Mouse (Mus musculus): ENCODE measurements around the gene Ltbr.
A peak's percentile ranks its signal among the peaks of the same experiment; 100 is the strongest.
"Not testable (repeated sequence)": the region's sequence is repeated elsewhere in the genome, so short reads cannot be mapped to it uniquely, and the experiment has no call there.

The Ltbr gene

DNA sequence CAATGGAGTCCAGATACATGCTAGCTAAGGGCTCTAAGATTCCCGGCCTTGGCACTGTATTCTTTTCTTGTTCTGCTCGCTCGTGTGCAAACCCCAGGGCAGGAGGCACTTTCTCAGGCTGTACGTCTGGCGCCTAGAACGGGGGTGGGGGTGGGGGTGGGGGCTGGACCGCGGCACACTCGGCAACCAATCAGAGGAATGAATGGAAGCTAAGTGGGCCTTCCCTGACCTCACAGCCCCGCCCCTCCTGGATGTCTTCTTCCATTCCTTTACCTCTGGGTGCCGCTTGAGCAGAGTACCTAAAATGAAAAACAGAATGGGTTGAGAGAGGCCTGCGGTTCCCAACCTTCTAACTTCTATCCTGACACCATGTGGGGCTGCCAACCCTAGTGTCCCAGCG is 4.8 kb downstream of the Ltbr start:
- no peak for DNase-seq

DNA sequence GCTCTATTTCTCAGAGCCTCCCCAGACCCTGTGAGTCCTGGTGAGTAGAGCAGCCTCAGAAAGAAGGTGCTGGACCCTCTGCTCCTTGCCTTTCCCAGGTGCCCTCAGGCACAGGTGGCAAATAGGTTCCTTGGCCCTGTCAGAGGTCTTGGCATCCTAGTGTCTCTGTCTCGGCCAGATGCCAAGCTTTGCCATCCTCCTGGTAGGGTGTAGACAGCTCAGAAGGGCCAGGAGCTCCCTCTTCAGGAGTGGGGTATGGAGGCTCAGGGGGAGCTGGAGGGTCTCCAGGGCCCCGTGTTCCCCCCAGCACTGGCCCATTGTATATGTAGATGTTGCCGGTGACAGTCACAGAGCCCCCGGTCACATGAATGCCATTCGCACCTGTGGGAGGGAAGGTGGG is 6.6 kb downstream of the Ltbr start:
- DNase-seq = peak; percentile 87

GRCm38 (mm10) chr6:125305465-125305864 is 8.2 kb downstream of the Ltbr start:
- DNase-seq = peak; percentile 80

- not testable (repeated sequence) for DNase-seq
These were observed 9.3 kb downstream of the Ltbr start for GRCm38 (mm10) chr6:125304408-125304807.

DNA sequence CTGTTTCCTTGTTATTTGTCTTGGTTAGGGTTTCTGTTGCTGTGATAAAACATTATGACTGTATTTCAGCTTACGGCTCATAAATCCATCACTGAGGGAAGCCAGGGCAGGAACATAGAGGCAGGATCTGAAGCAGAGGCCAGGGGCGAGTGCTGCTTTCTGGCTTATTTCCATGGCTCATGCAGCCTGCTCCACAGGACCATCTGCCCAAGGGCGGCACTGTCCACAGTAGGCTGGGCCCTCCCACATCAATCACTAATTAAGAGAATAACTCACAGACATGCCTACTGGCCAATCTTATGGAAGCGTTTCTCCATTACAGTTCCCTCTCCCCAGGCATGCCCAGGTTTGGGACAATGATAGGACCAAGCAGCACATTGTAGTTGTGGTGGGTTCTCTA is 10.4 kb downstream of the Ltbr start:
- peak; percentile 70 for DNase-seq

- DNase-seq = no peak
These were observed 11.3 kb downstream of the Ltbr start for GRCm38 (mm10) chr6:125302231-125302982.

DNA sequence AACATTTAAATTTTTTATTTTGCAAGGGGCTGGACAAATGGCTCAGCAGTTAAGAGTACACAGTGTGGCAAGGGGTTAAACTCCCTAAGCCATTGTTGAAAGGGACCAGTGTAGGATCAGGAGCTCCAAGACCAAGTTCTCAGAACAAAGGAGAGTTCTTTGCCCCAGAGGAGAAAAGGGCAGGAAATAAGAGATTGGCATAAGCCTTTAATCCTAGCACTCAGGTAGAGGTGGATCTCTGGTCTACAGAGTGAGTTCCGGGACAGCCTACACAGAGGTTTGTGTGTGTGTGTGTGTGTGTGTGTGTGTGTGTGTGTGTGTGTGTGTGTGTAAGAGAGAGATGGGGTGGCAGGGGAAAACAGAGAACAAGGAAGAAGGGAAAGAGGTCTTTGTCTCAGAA is 12.7 kb downstream of the Ltbr start:
- DNase-seq = no peak

DNA sequence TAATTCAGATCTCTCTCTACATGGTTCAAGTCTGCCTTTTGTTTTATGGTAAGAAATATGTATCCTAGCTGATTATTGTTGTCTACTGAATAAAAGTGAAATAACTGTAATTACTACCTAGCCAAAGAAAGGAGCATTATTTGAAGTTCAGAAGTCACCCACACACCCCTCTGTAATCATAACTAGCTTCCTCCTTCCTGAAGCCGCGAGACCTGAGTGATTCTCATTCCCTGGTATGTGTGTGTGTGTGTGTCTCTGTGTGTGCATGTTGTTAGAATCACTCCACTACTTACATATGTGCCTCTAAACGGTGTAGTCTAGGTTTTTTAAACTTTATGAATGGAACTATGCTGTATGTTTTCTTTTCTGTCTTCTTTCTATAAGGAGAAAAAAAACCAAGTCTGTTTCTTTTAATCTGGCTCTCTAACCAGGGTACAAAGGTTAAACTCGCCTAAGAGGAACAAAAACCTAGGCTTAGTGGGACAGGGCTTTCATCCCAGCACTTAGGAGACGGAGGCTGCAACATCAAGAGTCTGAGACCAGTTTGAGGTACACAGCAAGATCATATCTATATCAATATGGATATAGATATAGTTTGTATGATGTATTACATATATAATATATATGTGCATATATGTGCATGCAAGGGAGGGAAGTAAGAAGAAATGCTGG is 16.4 kb downstream of the Ltbr start:
- DNase-seq = no peak

- DNase-seq = no peak
These were observed 19.6 kb downstream of the Ltbr start for GRCm38 (mm10) chr6:125294049-125294448.

DNA sequence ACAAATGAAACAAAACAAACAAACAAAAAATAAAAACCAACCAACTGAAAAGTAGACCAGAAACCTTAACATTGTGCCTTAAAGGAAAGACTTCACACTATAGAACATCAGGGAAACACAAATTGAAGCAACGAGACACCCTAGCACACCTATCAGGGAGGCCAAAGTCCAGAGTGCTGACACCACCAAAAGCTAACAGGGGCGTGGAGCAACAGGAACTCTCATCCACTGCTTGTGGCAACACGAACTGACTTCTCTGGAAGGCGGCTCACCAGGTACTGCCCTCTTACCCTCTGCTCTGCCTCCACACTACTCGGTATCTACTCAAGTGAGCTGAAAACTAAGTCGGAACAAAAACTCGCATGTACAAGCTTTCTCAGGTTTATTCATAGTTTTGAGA is 21.4 kb downstream of the Ltbr start:
- DNase-seq = no peak

DNA sequence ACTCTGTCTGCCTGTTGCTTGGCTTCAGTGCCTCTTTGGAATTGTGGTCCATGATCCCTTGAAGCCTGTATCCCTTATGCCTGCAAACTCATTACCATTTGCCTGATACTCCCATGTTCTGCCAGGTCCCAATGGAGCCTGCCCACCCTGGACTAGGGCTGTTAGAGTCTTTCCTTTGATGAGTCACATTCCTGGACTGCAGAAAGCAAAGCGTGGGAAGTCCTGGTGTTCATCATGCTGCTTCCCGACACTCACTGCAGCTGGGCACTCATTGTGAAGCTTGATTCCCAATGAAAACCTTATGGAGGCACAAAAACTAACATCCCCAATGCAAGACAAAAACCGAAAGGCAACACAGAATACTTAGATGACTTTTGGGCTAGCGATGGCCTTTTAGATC is 22.4 kb downstream of the Ltbr start:
- DNase-seq = no peak

DNA sequence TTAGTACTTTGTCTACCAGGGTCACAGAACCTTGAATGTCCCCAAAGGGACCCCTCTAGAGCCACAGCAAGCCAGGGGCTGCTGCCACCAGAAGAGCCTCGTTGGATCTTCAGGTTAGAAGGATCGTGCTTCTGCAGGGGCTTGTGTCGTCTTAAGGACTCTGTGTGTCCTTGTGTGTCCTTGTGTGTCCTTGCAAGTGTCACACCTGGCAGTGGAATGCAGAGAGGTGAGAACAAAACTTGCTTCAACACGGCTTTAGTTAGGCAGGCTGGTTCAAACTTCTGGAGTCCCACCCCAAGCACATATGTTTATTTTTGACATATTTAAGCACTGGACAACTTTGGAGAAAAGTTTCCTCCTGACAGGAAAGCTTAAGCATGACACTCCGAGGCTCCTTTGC is 25.0 kb downstream of the Ltbr start:
- no peak for DNase-seq

DNA sequence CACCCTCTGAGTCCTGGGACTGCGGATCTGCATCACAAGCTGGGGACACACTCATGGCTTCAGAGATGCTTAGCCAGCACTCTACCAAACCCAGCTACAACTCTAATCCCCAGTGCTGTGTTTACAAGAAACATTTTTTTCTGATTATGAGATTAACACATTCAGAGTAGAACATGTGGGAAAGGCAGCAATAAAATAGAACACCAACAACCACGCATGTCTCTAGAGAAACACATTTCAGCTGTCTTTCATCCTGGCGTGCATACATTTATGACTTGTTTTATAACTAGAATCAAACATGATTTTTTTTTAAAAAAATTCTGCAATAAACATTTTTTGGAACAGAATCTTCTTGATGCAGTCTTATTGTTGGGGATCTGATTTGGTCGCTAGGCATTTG is 26.7 kb downstream of the Ltbr start:
- no peak for DNase-seq

- no peak for DNase-seq
These were observed 27.8 kb downstream of the Ltbr start, which contains the start of gene Tuba3a for GRCm38 (mm10) chr6:125285890-125286289. Gene Tuba3a, minus strand, starts transcription at chr6:125286042.

GRCm38 (mm10) chr6:125284751-125285150 is 28.9 kb downstream of the Ltbr start:
- no peak for DNase-seq

DNA sequence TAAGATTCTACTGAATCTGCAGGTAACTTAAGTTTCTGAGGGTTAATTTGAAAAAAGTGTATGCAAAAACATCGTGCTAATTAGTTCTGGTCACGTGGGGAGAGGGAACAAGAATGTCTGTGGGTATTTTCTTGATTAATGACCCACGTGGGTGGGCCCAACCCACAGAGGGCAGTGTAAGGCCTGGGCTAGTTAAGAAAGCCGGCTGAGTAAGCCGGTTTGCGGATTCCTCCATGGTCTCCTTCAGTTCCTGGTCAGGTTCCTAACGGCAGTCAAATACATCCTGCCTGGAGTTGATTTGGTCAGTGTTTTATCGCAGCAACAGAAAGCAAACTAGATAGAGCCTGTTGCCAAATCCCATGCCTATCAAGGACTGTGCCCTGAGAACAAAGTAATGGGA is 29.4 kb downstream of the Ltbr start:
- no peak for DNase-seq

DNA sequence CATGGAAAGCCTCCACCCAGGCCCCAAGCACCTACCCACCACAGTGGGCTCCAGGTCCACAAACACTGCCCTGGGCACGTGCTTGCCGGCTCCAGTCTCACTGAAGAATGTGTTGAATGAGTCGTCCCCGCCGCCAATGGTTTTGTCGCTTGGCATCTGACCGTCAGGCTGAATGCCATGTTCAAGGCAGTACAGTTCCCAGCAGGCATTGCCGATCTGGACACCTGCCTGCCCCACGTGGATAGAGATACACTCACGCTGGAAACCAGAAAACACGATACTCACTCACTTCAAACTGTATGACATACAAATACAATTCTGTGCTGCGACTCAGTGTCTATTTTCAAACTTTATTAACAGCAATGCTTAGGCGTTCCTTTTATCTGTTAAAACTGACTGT is 31.0 kb downstream of the Ltbr start:
- DNase-seq = not testable (repeated sequence)

GRCm38 (mm10) chr6:125279729-125280128 is 34.0 kb downstream of the Ltbr start:
- DNase-seq = no peak

DNA sequence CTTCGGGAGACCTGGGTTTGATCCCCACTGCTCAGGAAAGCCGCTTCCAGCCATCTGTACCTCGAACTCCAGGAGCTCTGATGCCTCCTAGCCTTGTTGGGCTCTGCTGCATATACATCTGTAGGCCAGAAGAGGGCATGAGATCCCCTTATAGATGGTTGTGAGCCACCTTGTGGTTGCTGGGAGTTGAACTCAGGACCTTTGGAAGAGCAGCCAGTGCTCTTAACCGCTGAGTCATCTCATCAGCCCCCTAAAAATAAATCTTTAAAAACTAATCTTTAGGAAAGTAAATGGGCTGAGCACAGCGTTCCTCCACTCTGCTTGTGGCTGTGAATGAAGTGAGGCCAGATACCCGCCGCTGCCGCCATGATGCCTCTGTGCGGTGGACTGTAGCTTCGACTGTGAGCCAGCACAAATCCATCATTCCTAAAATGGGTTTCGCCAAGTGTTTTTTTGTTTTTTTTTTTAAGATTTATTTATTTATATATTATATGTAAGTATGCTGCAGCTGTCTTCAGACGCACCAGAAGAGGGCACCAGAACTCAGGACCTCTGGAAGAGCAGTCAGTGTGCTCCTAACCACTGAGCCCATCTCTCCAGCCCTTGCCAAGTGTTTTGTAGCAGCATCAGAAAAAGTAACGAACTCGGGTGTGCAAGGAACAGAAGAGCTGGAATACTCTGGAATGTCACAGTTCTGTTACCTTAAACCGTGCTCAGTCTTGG is 38.7 kb downstream of the Ltbr start:
- DNase-seq = no peak

- DNase-seq = no peak
These were observed 41.4 kb downstream of the Ltbr start for GRCm38 (mm10) chr6:125272228-125272785.

DNA sequence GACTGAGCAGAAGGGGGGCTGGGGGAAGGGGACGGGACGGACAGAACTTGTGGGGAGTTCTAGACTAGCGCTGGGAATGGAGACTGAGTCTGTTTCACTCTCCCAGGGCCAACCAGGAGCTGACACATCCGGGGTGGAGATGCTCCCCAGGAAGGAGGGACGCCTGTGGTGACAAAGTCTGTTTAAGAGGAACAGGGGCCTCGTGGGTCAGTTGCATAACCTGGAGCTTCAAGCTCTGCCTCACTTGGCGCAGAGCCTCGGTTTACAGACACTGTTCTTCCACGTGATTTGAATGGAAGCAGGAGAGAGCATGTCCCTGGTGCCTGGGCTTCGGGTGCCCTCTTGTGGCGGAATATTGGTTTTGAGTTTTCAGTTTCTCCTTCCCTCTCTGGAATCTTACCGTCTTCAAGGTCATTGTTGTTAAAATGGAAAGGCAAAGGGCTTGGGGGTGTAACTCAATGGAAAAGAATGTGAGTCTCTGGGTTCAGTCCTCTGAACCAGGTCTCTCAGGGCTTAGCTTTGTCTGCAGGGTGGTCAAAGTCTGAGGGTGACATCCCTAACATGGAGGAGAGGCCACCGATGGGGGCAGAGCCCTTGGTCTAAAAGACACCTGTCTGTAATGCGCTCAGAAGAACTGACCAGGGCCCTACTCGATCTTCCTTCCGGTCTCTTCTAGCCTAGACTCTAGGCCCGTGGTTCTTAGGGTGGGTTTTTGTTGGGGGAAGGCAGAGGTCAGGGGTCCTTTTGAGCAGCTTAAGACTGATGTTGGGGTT is 42.0 kb downstream of the Ltbr start:
- peak; percentile 100 for DNase-seq

DNA sequence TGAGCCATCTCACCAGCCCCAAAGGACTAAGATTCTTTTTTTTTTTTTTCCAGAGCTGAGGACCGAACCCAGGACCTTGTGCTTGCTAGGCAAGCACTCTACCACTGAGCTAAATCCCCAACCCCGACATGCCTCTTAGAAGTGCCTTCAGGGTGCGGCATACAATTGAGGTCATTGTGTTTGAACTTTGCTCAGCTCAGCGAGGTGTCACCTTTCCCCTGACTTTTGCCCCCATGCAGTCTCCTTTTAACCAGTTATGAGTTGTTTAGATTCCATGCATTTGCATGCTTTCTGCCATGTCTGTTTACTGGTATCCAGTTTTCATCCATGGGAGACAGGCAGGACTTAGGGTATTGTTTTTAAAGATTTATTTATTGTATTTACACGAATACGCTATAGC is 44.9 kb downstream of the Ltbr start:
- DNase-seq = no peak

DNA sequence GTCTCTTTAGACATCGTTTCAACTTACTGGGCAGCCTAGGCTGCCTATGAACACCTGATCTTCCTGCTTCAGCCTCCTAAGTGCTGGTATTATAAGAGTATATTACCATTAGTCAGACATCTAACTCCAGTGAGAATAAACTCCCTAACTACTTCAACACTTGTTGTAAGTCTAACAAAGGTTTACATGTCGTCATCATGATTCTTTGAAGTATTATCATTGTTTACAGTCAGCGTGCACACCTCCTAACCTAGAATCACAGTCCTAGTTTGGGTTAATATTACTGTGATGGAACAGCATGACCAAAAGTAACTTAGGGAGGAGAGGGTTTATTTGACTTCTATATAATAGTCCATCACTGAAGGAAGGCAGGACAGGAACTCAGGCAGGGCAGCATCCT is 46.2 kb downstream of the Ltbr start:
- DNase-seq = no peak
